Mouse (Mus musculus) Patski (cell line): Measurements from ENCODE around the gene Trim45. TPM values are rescaled to one million over a fixed set of nuclear protein-coding genes. Genes with fewer than 3 reads are reported as not detected.

Experiments
- ATAC-seq: fragments of 100-300 bp; one replicate; pipeline ENCODE4 v1.8.0; 2021
- CTCF ChIA-PET: fragments of 350-600 bp; sonication (Branson Sonifier 250); formaldehyde crosslinking; loops from one replicate; lab custom pipeline; 2022; ENCODE audit warnings: inconsistent platforms; lab: Charles Lee
- POLR2A ChIA-PET: fragments of 350-600 bp; sonication (Branson Sonifier 250); formaldehyde crosslinking; loops from one replicate; lab custom pipeline; 2022; ENCODE audit warnings: antibody characterized with exemption, inconsistent platforms; lab: Charles Lee
- DNase-seq: peaks from one replicate; pipeline ENCODE4 v3.0.0-alpha.2; 2011; ENCODE audit warnings: low read depth, low spot score
- H3K27me3 ChIP-seq: fragments of 371-371 bp; one replicate; pipeline ENCODE4 v1.5.1; 2021
- CTCF ChIP-seq: fragments of 100-300 bp; IDR thresholded peaks from one replicate; pipeline ENCODE4 v1.5.1; 2021
- in situ Hi-C: fragments of 300-500 bp; cut with MboI; formaldehyde crosslinking; loops from 3 replicates; pipeline ENCODE4 v1.11.1; 2018; ENCODE audit warnings: low pct_unique_long_range_greater_than_20kb, mixed read lengths
- polyA plus RNA-seq: library from polyadenylated mRNA; unstranded; gene quantifications from one replicate; pipeline ENCODE4 v1.2.3, GENCODE M21; 2021

Gene Trim45
- polyA plus RNA-seq, 1 experiment from 2014 or later, result 12.6 TPM

GRCm38 (mm10) chr3:100954616-100955015, 32.6 kb downstream of the Trim45 start:
- in situ Hi-C loops, result no loop called here
- CTCF ChIA-PET, result interaction anchor here (0.9 to 2.9 kb wide), 6 partner anchors 8 to 341 kb away, joined by 3 to 13 read pairs (median 4); no protein-coding TSS in a partner anchor

DNA sequence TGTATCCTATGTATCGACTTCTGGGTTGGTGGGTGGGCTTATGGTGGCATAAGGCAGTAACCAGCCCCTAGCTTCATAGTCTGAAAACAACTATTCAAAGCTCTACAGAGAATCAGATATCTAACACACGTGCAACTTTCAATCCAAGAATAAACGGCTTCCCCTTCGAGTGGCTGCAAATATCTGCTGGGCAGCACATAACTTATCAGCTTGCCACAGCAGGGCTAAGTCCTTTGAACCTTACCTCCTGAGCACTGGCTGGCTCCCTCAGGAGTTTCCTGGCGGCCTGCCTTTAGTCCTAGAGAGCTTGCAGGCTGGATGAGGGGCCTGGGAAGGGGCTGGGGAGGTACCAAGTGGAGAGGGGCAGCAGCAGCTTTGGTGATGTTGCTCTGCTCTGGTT, 39.0 kb downstream of the Trim45 start:
- ATAC-seq, result no peak
- TF ChIP-seq CTCF, result no peak
- no peak for DNase-seq
- in situ Hi-C loops, result no loop called here
- POLR2A ChIA-PET, result no interaction called here
- CTCF ChIA-PET, result interaction anchor here (0.7 to 2.3 kb wide), 5 partner anchors 14 to 335 kb away, joined by 3 to 9 read pairs (median 3); no protein-coding TSS in a partner anchor
- no peaks in the 10 kb centered on the region for H3K27me3 ChIP-seq

More at GRCm38 (mm10) chr3:100954616-100955015, 32.6 kb downstream of the Trim45 start:
- DNase-seq (no peak), ATAC-seq (no peak)
- no peaks in the 10 kb centered on the region for H3K27me3 ChIP-seq
- POLR2A ChIA-PET, result no interaction called here
- TF ChIP-seq CTCF, result peak; percentile 75

GRCm38 (mm10) chr3:100961501-100961900, 39.5 kb downstream of the Trim45 start:
- H3K27me3 ChIP-seq, result no peaks in the 10 kb centered on the region
- in situ Hi-C loops, result no loop called here
- ChIA-PET CTCF (interaction anchor here (0.7 to 2.3 kb wide), 5 partner anchors 13 to 334 kb away, joined by 3 to 9 read pairs (median 3); no protein-coding TSS in a partner anchor), POLR2A (no interaction called here)
- no peak for ATAC-seq
- DNase-seq, result no peak
- no peak for TF ChIP-seq CTCF

DNA sequence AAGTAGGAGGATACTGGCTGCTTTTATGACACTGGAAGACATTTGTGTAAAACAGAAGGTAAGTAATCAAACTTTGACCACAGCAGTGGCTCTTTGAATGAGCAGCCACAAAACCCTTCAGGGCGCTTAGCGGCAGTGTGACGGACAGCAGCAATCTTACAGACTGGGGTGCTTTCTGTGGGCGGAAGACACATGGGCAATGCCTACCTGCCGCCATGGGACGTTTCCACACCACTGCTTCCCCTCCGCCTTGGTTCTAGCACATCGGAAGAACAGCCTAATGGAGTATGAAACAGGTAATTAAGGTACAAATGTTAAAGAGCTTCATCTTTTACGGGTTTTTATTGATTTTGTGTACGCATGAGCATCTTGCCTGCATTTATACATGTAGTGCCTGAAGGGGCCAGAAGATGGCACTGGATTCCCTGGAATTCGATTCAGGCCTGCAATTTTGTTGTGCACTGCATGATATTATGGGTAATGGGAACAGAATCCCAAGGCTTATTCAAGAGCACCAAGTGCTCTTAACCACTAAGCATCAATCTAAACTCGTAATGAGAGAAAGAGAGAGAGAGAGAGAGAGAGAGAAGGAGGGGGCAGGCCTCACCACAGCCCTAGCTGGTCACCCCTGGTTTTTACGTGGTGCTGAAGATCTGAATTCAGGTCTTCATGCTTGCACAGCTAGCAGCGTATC, 42.0 kb downstream of the Trim45 start:
- TF ChIP-seq CTCF, result no peak
- H3K27me3 ChIP-seq, result no peaks in the 10 kb centered on the region
- ChIA-PET POLR2A (no interaction called here), CTCF (interaction anchor here (0.8 to 3.2 kb wide), 16 partner anchors 9 to 849 kb away, joined by 3 to 23 read pairs (median 4); partner anchors contain the start of gene Trim45)
- in situ Hi-C loops, result no loop called here
- ATAC-seq (no peak), DNase-seq (no peak)

DNA sequence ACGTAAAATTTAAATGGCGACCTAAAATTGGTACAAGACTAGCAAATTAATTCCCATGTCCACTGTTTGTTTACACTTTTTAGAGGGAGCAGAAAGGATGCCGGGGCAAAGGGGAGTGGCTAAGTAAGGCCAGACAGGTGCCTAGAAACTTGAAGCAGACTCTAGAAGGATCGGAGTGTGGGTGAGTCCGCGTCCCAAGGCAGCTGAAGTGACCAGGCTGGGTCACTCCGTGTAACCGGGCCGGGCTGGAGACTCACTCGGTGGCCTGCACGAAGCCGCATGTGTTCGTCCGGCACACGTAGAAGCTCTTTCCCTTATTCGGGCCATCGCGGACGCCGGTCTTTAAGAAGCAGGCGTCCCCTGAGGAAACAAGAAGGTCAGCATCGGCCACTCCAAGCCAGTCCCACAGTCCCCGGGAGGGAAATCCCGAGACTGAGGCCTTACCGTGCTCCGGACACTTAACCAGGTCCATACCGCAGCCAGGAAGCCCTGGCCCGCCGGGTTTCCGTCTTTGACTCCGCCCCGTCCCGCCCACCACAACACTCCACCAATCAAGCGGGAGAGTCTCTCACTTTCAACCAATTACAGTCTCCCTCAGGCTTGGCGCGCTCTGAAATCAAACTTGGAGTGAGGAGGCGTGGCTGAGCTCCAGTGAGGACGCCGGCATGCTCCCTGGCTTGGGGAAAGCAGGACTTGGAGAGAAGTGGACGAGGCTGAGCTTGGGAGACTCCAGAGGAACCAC, 47.3 kb downstream of the Trim45 start, which contains the start of gene Ttf2:
Gene Ttf2 (minus strand): TSS at position 488 of the 742 bp plus-strand sequence.
- peak; percentile 98 for ATAC-seq
- TF ChIP-seq CTCF, result no peak
- ChIA-PET CTCF (interaction anchor here (0.7 to 1.0 kb wide), 4 partner anchors 326 to 524 kb away, joined by 3 read pairs; no protein-coding TSS in a partner anchor), POLR2A (interaction anchor here (0.7 to 1.2 kb wide), 2 partner anchors 10 to 161 kb away, joined by 5 read pairs; no protein-coding TSS in a partner anchor)
- peak; percentile 90 for DNase-seq
- in situ Hi-C loops, result loop anchor here (5.0 kb wide), 1 partner anchor 843 kb away; no protein-coding TSS in a partner anchor
- H3K27me3 ChIP-seq, result no peaks in the 10 kb centered on the region

DNA sequence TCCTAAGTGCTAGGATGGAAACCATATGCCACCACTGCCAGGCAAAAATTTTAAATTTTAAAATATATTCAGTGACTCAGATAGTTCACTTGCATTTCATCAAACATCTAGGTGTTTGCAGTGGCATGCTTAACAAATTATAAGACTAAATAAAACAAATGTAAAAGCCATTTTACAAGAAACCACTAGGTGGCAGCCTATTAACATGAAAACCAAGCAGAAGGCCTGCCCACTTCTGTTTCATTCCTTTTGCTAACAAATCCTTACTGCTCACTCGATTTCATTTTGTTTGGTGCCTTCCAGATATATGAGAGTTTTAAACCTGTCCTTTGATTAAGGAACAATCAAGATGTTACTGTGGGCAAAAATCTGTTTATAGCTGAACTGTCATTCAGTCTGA, 51.9 kb downstream of the Trim45 start:
- POLR2A ChIA-PET, result interaction anchor here (0.7 kb wide), 1 partner anchor 67 kb away, joined by 3 read pairs; no protein-coding TSS in a partner anchor

GRCm38 (mm10) chr3:100979290-100979689, 57.3 kb downstream of the Trim45 start:
- POLR2A ChIA-PET, result interaction anchor here (0.6 to 1.4 kb wide), 2 partner anchors 11 to 314 kb away, joined by 3 to 5 read pairs; no protein-coding TSS in a partner anchor
- no peak for TF ChIP-seq CTCF
- ATAC-seq, result no peak
- in situ Hi-C loops, result no loop called here
- no peaks in the 10 kb centered on the region for H3K27me3 ChIP-seq
- CTCF ChIA-PET, result interaction anchor here (0.7 to 3.1 kb wide), 10 partner anchors 8 to 324 kb away, joined by 3 to 16 read pairs (median 4); no protein-coding TSS in a partner anchor
- no peak for DNase-seq

More for the DNA sequence above, 51.9 kb downstream of the Trim45 start:
- CTCF ChIA-PET, result interaction anchor here (0.7 to 7.7 kb wide), 20 partner anchors 9 to 526 kb away, joined by 3 to 66 read pairs (median 4); no protein-coding TSS in a partner anchor
- in situ Hi-C loops, result loop anchor here (5.0 kb wide), 3 partner anchors 188 to 498 kb away; no protein-coding TSS in a partner anchor
- TF ChIP-seq CTCF, result peak; percentile 66
- ATAC-seq (no peak), DNase-seq (no peak)
- no peaks in the 10 kb centered on the region for H3K27me3 ChIP-seq

Other genes starting within 250 kb of the Trim45 start
- gene Man1a2, start 236.7 kb upstream of the Trim45 start, polyA plus RNA-seq, result 83.6 TPM
- 1.8 TPM for gene Vtcn1, start 96.7 kb upstream of the Trim45 start, polyA plus RNA-seq
- 29.6 TPM for gene Ttf2, start 47.5 kb downstream of the Trim45 start, polyA plus RNA-seq
- not detected for gene Cd101, start 107.4 kb downstream of the Trim45 start, polyA plus RNA-seq
- gene Ptgfrn, start 188.1 kb downstream of the Trim45 start, polyA plus RNA-seq, result 160 TPM